Mouse (Mus musculus): Measurements from ENCODE around the gene Phlda1. TPM values are rescaled to one million over a fixed set of nuclear protein-coding genes. Genes with fewer than 3 reads are reported as not detected.

Gene Phlda1
- polyA plus RNA-seq, 1 experiment: 12.6 TPM

- Histone ChIP-seq H3K4me3 (ENCODE audit: low read depth, low read length) (no peak overlapping the region), H3K36me3 (ENCODE audit: control insufficient read depth, insufficient read depth, low read length, poor library complexity, severe bottlenecking) (no peaks in the 10 kb centered on the region), H3K4me1 (ENCODE audit: control insufficient read depth, insufficient read depth, low read length) (no peaks in the 10 kb centered on the region), H3K27ac (ENCODE audit: insufficient read depth, low read length) (no peak overlapping the region), H3K27me3 (ENCODE audit: control insufficient read depth, insufficient read depth, low read length, poor library complexity, severe bottlenecking) (no peaks in the 10 kb centered on the region), H3K9ac (ENCODE audit: low read depth, poor library complexity, severe bottlenecking) (no peak overlapping the region), H3K9me3 (replicated peaks; ENCODE audit: control insufficient read depth, insufficient read depth, low read length, poor library complexity, severe bottlenecking) (no peaks in the 10 kb centered on the region)
- TF ChIP-seq CTCF (IDR thresholded peaks at IDR 0.05; ENCODE audit: low read depth, low read length): no peak
- TF ChIP-seq EP300 (IDR thresholded peaks at IDR 0.05; ENCODE audit: insufficient read depth, low read depth, low read length): no peak
- no peak for TF ChIP-seq POLR2A (IDR thresholded peaks at IDR 0.05; ENCODE audit: insufficient read depth, low read length)
These were observed 4.7 kb downstream of the Phlda1 start for GRCm38 (mm10) chr10:111510798-111511197.

DNA sequence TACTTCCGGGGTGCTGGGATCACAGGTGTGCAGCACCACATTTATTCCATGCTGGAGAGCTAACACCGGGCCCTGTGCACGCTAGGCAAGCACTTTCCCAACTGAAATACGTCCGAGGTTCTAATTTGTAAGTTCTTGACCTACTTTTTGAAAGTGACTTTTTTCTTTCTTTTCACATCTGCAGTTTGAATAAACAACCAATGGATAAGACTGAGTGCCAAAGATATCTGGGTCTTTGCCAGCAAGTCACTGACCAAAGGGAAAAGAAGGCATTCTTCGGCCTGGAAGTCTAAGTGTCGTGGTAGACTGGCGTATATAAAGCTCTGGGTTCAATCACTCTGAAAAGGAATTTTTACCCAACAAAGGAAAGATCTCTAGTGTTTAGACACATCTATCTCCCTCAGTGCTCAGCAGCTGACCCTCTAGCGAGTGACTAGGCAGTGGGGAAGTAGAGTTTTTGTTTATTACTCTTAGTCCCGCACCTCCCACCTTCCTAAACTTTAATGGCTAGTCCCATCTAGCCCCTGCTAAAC lies 6.0 kb downstream of the Phlda1 start:
- no peak for TF ChIP-seq CTCF (IDR thresholded peaks at IDR 0.05; ENCODE audit: low read depth, low read length)
- no peak for TF ChIP-seq POLR2A (IDR thresholded peaks at IDR 0.05; ENCODE audit: insufficient read depth, low read length)
- no peak for TF ChIP-seq EP300 (IDR thresholded peaks at IDR 0.05; ENCODE audit: insufficient read depth, low read depth, low read length)
- H3K9me3 ChIP-seq (replicated peaks; ENCODE audit: control insufficient read depth, insufficient read depth, low read length, poor library complexity, severe bottlenecking): no peaks in the 10 kb centered on the region
- no peaks in the 10 kb centered on the region for H3K4me1 ChIP-seq (ENCODE audit: control insufficient read depth, insufficient read depth, low read length)
- H3K27ac ChIP-seq (ENCODE audit: insufficient read depth, low read length): no peak overlapping the region
- H3K36me3 ChIP-seq (ENCODE audit: control insufficient read depth, insufficient read depth, low read length, poor library complexity, severe bottlenecking): no peaks in the 10 kb centered on the region
- H3K4me3 ChIP-seq (ENCODE audit: low read depth, low read length): no peak overlapping the region
- H3K27me3 ChIP-seq (ENCODE audit: control insufficient read depth, insufficient read depth, low read length, poor library complexity, severe bottlenecking): no peaks in the 10 kb centered on the region
- H3K9ac ChIP-seq (ENCODE audit: low read depth, poor library complexity, severe bottlenecking): no peak overlapping the region

- no peaks in the 10 kb centered on the region for H3K36me3 ChIP-seq (ENCODE audit: control insufficient read depth, insufficient read depth, low read length, poor library complexity, severe bottlenecking)
- H3K9ac ChIP-seq (ENCODE audit: low read depth, poor library complexity, severe bottlenecking): no peak overlapping the region
- no peak for TF ChIP-seq EP300 (IDR thresholded peaks at IDR 0.05; ENCODE audit: insufficient read depth, low read depth, low read length)
- TF ChIP-seq CTCF (IDR thresholded peaks at IDR 0.05; ENCODE audit: low read depth, low read length): no peak
- no peak for TF ChIP-seq POLR2A (IDR thresholded peaks at IDR 0.05; ENCODE audit: insufficient read depth, low read length)
- H3K4me1 ChIP-seq (ENCODE audit: control insufficient read depth, insufficient read depth, low read length): no peaks in the 10 kb centered on the region
- no peak overlapping the region for H3K27ac ChIP-seq (ENCODE audit: insufficient read depth, low read length)
- H3K9me3 ChIP-seq (replicated peaks; ENCODE audit: control insufficient read depth, insufficient read depth, low read length, poor library complexity, severe bottlenecking): no peaks in the 10 kb centered on the region
- H3K4me3 ChIP-seq (ENCODE audit: low read depth, low read length): no peak overlapping the region
- H3K27me3 ChIP-seq (ENCODE audit: control insufficient read depth, insufficient read depth, low read length, poor library complexity, severe bottlenecking): no peaks in the 10 kb centered on the region
These were observed 8.3 kb downstream of the Phlda1 start for GRCm38 (mm10) chr10:111514282-111514885.

DNA sequence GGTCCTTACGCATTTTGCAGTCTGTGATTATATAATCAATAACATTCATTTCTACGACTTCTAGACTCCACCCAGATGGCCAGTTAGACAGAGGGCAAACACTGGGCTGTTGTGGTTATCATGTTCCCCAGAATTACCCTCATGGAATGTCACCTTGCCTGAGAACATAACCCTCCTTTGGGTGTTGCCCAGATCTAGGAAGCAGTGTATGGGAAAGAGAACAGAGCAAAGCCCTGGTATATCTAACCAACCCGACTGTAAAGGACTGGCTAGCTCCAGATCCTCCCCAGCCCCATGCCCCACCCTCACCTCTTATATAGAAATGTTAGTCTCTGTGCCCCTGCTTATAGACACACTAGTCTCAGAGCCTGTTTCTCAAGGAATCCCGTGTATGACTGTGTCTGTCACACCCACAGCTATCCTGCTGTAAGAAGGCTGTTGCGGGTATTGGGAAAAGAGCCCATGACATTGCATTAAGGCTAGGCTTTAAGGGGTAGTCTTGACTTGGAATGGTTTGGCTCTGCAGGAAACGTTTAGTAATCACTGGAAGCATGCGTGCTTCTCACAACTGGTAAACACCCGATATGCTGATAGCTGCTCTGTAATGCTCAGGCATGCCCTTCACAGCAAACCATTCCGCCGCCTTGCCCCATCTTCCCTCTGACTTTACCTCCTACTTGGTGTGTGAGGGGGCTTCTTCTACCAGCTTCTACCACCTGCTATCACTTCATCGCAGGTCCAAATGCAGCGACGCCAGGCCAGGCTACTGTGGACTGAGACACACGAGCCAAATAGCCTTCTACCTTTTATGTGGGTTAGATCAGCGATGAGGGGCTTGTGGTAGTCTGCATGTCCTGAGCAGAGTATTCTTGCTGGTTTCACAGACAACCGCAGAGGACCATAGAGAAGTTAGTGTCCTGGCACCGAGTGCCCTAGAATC lies 9.3 kb downstream of the Phlda1 start:
- Histone ChIP-seq H3K9ac (ENCODE audit: low read depth, poor library complexity, severe bottlenecking) (no peak overlapping the region), H3K27me3 (ENCODE audit: control insufficient read depth, insufficient read depth, low read length, poor library complexity, severe bottlenecking) (no peaks in the 10 kb centered on the region), H3K4me3 (ENCODE audit: low read depth, low read length) (no peak overlapping the region), H3K36me3 (ENCODE audit: control insufficient read depth, insufficient read depth, low read length, poor library complexity, severe bottlenecking) (no peaks in the 10 kb centered on the region), H3K9me3 (replicated peaks; ENCODE audit: control insufficient read depth, insufficient read depth, low read length, poor library complexity, severe bottlenecking) (no peaks in the 10 kb centered on the region), H3K27ac (ENCODE audit: insufficient read depth, low read length) (no peak overlapping the region), H3K4me1 (ENCODE audit: control insufficient read depth, insufficient read depth, low read length) (no peaks in the 10 kb centered on the region)
- TF ChIP-seq EP300 (IDR thresholded peaks at IDR 0.05; ENCODE audit: insufficient read depth, low read depth, low read length) (no peak), CTCF (IDR thresholded peaks at IDR 0.05; ENCODE audit: low read depth, low read length) (no peak), POLR2A (IDR thresholded peaks at IDR 0.05; ENCODE audit: insufficient read depth, low read length) (no peak)

- H3K36me3 ChIP-seq (ENCODE audit: control insufficient read depth, insufficient read depth, low read length, poor library complexity, severe bottlenecking): no peaks in the 10 kb centered on the region
- H3K9me3 ChIP-seq (replicated peaks; ENCODE audit: control insufficient read depth, insufficient read depth, low read length, poor library complexity, severe bottlenecking): no peaks in the 10 kb centered on the region
- H3K4me1 ChIP-seq (ENCODE audit: control insufficient read depth, insufficient read depth, low read length): no peaks in the 10 kb centered on the region
- no peak overlapping the region for H3K4me3 ChIP-seq (ENCODE audit: low read depth, low read length)
- no peak overlapping the region for H3K27ac ChIP-seq (ENCODE audit: insufficient read depth, low read length)
- H3K27me3 ChIP-seq (ENCODE audit: control insufficient read depth, insufficient read depth, low read length, poor library complexity, severe bottlenecking): no peaks in the 10 kb centered on the region
- no peak overlapping the region for H3K9ac ChIP-seq (ENCODE audit: low read depth, poor library complexity, severe bottlenecking)
- TF ChIP-seq CTCF (IDR thresholded peaks at IDR 0.05; ENCODE audit: low read depth, low read length) (no peak), POLR2A (IDR thresholded peaks at IDR 0.05; ENCODE audit: insufficient read depth, low read length) (no peak), EP300 (IDR thresholded peaks at IDR 0.05; ENCODE audit: insufficient read depth, low read depth, low read length) (no peak)
These were observed 10.1 kb downstream of the Phlda1 start for GRCm38 (mm10) chr10:111516172-111516588.
